Mouse (Mus musculus): ENCODE measurements around the gene Sertad2.
A peak's percentile ranks its signal among the peaks of the same experiment; 100 is the strongest.

The Sertad2 gene

DNA sequence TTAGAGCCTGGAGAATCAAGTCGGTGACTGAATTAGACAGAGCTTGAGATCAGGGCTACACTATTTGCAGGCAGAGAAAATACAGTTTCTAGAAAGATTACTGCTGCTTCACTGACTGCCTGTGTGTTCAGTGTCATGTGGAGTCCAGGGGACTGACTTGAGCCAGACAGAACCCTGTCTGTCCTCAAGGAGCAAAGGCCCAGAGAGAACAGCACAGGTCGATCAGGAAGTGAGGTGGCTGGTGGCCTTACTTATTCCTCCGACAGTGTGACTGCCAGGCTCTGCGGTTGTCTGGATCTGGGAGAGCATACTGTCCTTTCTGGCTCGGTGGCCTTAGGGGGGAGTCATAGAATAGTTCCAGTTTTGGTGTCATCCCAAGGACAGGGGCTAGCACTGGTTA is 137.7 kb downstream of the Sertad2 start:
- no peak for DNase-seq (ENCODE audit: low spot score in 2 of 2)

DNA sequence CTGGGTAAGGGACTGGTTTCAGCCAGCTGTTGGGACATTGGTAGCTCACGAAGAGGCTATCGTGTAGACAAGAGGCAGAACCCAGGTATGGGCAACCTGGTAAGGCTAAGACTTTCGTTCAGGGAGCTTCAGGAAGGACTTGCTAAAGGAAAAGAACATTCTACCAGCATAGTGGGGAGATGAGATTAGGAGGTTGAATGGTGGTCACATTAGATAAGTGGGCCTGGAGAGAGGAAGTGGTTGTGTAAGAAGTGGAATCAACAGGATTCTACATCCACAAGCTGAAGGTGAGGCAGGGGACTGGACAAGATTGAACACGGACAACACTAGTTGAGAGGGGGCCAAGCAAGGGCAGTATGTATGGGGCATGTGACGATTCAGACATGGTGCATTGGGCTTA is 138.6 kb downstream of the Sertad2 start:
- no peak for DNase-seq (ENCODE audit: low spot score in 2 of 2)

DNA sequence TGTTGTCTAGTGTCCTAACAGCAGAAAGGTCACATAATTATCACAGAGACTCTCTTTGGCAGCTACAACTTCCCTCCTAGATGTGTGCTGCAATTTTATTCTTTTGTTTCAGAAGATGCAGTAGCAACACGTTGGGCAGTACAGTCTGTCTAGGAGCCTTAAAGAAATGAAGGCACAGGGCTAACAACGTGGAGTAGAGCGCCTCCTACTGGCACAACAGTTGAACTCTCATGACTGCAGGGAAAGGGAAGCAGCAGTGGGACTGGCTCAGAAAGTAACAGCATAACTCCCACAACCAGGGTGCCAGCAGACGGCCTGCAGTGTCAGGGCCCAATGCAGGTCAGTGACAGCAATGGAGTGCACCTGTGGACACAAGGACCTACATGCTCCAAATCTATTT is 147.9 kb downstream of the Sertad2 start:
- DNase-seq (ENCODE audit: low spot score in 2 of 2): peak in 1 of 2 experiments; percentile 58

Data from frontal cortex, postnatal 10 days (tissue).